ENCODE assay signal across 8 mouse cellular contexts in genomic region chr11:114662746-114663362, GRCm38 (mm10). TPM values are rescaled to one million over a fixed set of nuclear protein-coding genes. Genes with fewer than 3 reads are reported as not detected.
DNase-seq lines count a peak whose midpoint lies in the region; ATAC-seq lines count a peak whose summit lies in the region.

No protein-coding gene starts in this region.

- no peak overlapping the region for H3K9ac ChIP-seq in hindbrain, embryonic 11.5 days (ENCODE audit: low read depth, low read length)
- H3K9ac ChIP-seq in hindbrain, embryonic 13.5 days: no peak overlapping the region
- H3K9ac ChIP-seq in embryonic facial prominence, embryonic 15.5 days: no peak overlapping the region
- H3K9ac ChIP-seq in neural tube, embryonic 11.5 days (ENCODE audit: low read length): no peak overlapping the region

- H3K27ac ChIP-seq in hindbrain, embryonic 11.5 days (ENCODE audit: low read depth, low read length): no peak overlapping the region
- H3K27ac ChIP-seq in hindbrain, embryonic 13.5 days: no peak overlapping the region
- no peak overlapping the region for H3K27ac ChIP-seq in embryonic facial prominence, embryonic 15.5 days (replicated peaks)
- no peak overlapping the region for H3K27ac ChIP-seq in neural tube, embryonic 11.5 days (ENCODE audit: low read depth, low read length)

- ATAC-seq in hindbrain, embryonic 11.5 days (ENCODE audit: low FRiP score): no peak
- no peak for ATAC-seq in hindbrain, embryonic 13.5 days (ENCODE audit: low FRiP score)
- peak; percentile 57; the same call in 1 of the 2 replicates for ATAC-seq in embryonic facial prominence, embryonic 15.5 days (ENCODE audit: insufficient number of reproducible peaks, low FRiP score, low TSS enrichment, low read depth)
- no peak for ATAC-seq in neural tube, embryonic 11.5 days (ENCODE audit: insufficient read depth, low FRiP score, low TSS enrichment)

- no peaks in the 10 kb centered on the region for H3K9me3 ChIP-seq in hindbrain, embryonic 11.5 days (ENCODE audit: control insufficient read depth, low read length)
- H3K9me3 ChIP-seq in hindbrain, embryonic 13.5 days: no peaks in the 10 kb centered on the region
- H3K9me3 ChIP-seq in embryonic facial prominence, embryonic 15.5 days (replicated peaks): no peaks in the 10 kb centered on the region
- no peaks in the 10 kb centered on the region for H3K9me3 ChIP-seq in neural tube, embryonic 11.5 days (ENCODE audit: control insufficient read depth, low read length)

- peaks cover 3% of the 10 kb centered on the region; the same call in 1 of the 2 replicates for H3K27me3 ChIP-seq in hindbrain, embryonic 11.5 days (ENCODE audit: control insufficient read depth, insufficient read depth, low read length)
- peaks cover 13% of the 10 kb centered on the region; the same call in 1 of the 2 replicates for H3K27me3 ChIP-seq in hindbrain, embryonic 13.5 days
- H3K27me3 ChIP-seq in embryonic facial prominence, embryonic 15.5 days: no peaks in the 10 kb centered on the region
- H3K27me3 ChIP-seq in neural tube, embryonic 11.5 days (ENCODE audit: control insufficient read depth, insufficient read depth, low read length): no peaks in the 10 kb centered on the region

- no peak overlapping the region for H3K4me2 ChIP-seq in hindbrain, embryonic 11.5 days (replicated peaks; ENCODE audit: low read depth, low read length)
- no peak overlapping the region for H3K4me2 ChIP-seq in hindbrain, embryonic 13.5 days
- H3K4me2 ChIP-seq in embryonic facial prominence, embryonic 15.5 days (replicated peaks): no peak overlapping the region
- H3K4me2 ChIP-seq in neural tube, embryonic 11.5 days (ENCODE audit: low read depth): no peak overlapping the region

- H3K36me3 ChIP-seq in hindbrain, embryonic 11.5 days (ENCODE audit: control insufficient read depth, insufficient read depth, low read length): no peaks in the 10 kb centered on the region
- H3K36me3 ChIP-seq in hindbrain, embryonic 13.5 days: no peaks in the 10 kb centered on the region
- H3K36me3 ChIP-seq in embryonic facial prominence, embryonic 15.5 days: no peaks in the 10 kb centered on the region
- H3K36me3 ChIP-seq in neural tube, embryonic 11.5 days (ENCODE audit: control insufficient read depth, insufficient read depth, low read length): no peaks in the 10 kb centered on the region

- peak; percentile 79 for DNase-seq in hindbrain, embryonic 11.5 days (ENCODE audit: low spot score)
- peak; percentile 54 for DNase-seq in CD4-positive helper T cell, adult 2 months (ENCODE audit: low read depth, low spot score)
- peak; percentile 59 for DNase-seq in adrenal gland, postnatal 25 days
- DNase-seq in layer of hippocampus, postnatal 25 days (ENCODE audit: extremely low spot score in 1 of 2, low spot score in 1 of 2): peak; percentile 58 to 78
- DNase-seq in neural tube, embryonic 11.5 days (ENCODE audit: low spot score): peak; percentile 61
- DNase-seq in urinary bladder, postnatal 36 days (ENCODE audit: low spot score in 2 of 2): peak; percentile 26 to 47

- H3K4me1 ChIP-seq in hindbrain, embryonic 11.5 days (replicated peaks; ENCODE audit: control insufficient read depth, insufficient read depth, low read length): no peaks in the 10 kb centered on the region
- H3K4me1 ChIP-seq in hindbrain, embryonic 13.5 days (replicated peaks): peaks cover under 1% of the 10 kb centered on the region; the same call in 1 of the 2 replicates
- H3K4me1 ChIP-seq in embryonic facial prominence, embryonic 15.5 days: no peaks in the 10 kb centered on the region
- no peaks in the 10 kb centered on the region for H3K4me1 ChIP-seq in neural tube, embryonic 11.5 days (ENCODE audit: control insufficient read depth, insufficient read depth, low read length)

- WGBS in hindbrain, embryonic 11.5 days: 42% methylated on average over 6 of the region's 6 CpGs
- WGBS in hindbrain, embryonic 13.5 days: 39% methylated on average over 6 of the region's 6 CpGs
- WGBS in embryonic facial prominence, embryonic 15.5 days: 24% methylated on average over 6 of the region's 6 CpGs
- 41% methylated on average over 6 of the region's 6 CpGs for WGBS in neural tube, embryonic 11.5 days

- H3K4me3 ChIP-seq in hindbrain, embryonic 11.5 days (ENCODE audit: low read depth, low read length): no peak overlapping the region
- H3K4me3 ChIP-seq in hindbrain, embryonic 13.5 days: no peak overlapping the region
- H3K4me3 ChIP-seq in embryonic facial prominence, embryonic 15.5 days (replicated peaks): no peak overlapping the region
- no peak overlapping the region for H3K4me3 ChIP-seq in neural tube, embryonic 11.5 days (ENCODE audit: low read depth, low read length)

RNA-seq across cellular contexts. Expression of gene Rpl38, which starts 5.5 kb away (rescaled TPM):
- polyA plus RNA-seq in hindbrain, embryonic 11.5 days (2014; fragmentation: Nextera tagmentation; extraction: Ambion mirVana): 833 and 865 TPM in 2 replicates
- 809 and 885 TPM in 2 replicates for polyA plus RNA-seq in hindbrain, embryonic 13.5 days (2015; fragmentation: Nextera tagmentation; extraction: Ambion mirVana)
- total RNA-seq in adrenal gland, postnatal 25 days (2021): 1,060 and 1,162 TPM in 2 replicates
- polyA plus RNA-seq in embryonic facial prominence, embryonic 15.5 days (2015; fragmentation: Nextera tagmentation; extraction: Ambion mirVana): 993 and 1,020 TPM in 2 replicates
- 100 to 1,000 TPM; 761 to 890 TPM for total RNA-seq in layer of hippocampus, postnatal 25 days (2021)
- polyA plus RNA-seq in neural tube, embryonic 11.5 days (2014; fragmentation: Nextera tagmentation; extraction: Ambion mirVana): 826 and 967 TPM in 2 replicates

RNA-seq across cellular contexts. Expression of gene Ttyh2, which starts 12.4 kb away (rescaled TPM):
- 15.3 and 16.0 TPM in 2 replicates for polyA plus RNA-seq in hindbrain, embryonic 11.5 days (2014; fragmentation: Nextera tagmentation; extraction: Ambion mirVana)
- 33.0 and 33.9 TPM in 2 replicates for polyA plus RNA-seq in hindbrain, embryonic 13.5 days (2015; fragmentation: Nextera tagmentation; extraction: Ambion mirVana)
- 120 and 145 TPM in 2 replicates for total RNA-seq in adrenal gland, postnatal 25 days (2021)
- polyA plus RNA-seq in embryonic facial prominence, embryonic 15.5 days (2015; fragmentation: Nextera tagmentation; extraction: Ambion mirVana): 31.5 and 36.4 TPM in 2 replicates
- total RNA-seq in layer of hippocampus, postnatal 25 days (2021): 10 to 100 TPM; 28.8 to 34.0 TPM
- 20.6 and 24.6 TPM in 2 replicates for polyA plus RNA-seq in neural tube, embryonic 11.5 days (2014; fragmentation: Nextera tagmentation; extraction: Ambion mirVana)
